Mouse (Mus musculus) heart, adult 9 months (tissue): ENCODE results near the gene A4galt.
A peak's percentile ranks its signal among the peaks of the same experiment; 100 is the strongest.

Source experiments
- DNase-seq, 2 experiments: peaks; one replicate each; pipeline ENCODE4 v3.0.0; 2022; ENCODE audit warnings: low spot score in 2 of 2

Gene A4galt

GRCm38 (mm10) chr15:83226066-83226834, 25.3 kb downstream of the A4galt start:
- DNase-seq = peak; percentile 34 to 77

- peak; percentile 62 to 68 for DNase-seq
These were observed 27.3 kb downstream of the A4galt start for GRCm38 (mm10) chr15:83224136-83224766.

- peak; percentile 86 to 92 for DNase-seq
These were observed 28.2 kb downstream of the A4galt start for GRCm38 (mm10) chr15:83223208-83223962.

GRCm38 (mm10) chr15:83221721-83222120, 29.9 kb downstream of the A4galt start:
- peak in 1 of 2 experiments; percentile 50 for DNase-seq

- no peak for DNase-seq
These were observed 31.1 kb downstream of the A4galt start for GRCm38 (mm10) chr15:83220368-83221013.

GRCm38 (mm10) chr15:83215322-83216216, 36.0 kb downstream of the A4galt start:
- peak in 1 of 2 experiments; percentile 51 for DNase-seq

GRCm38 (mm10) chr15:83210229-83210628, 41.3 kb downstream of the A4galt start:
- DNase-seq = peak; percentile 63 to 75

- DNase-seq = no peak
These were observed 41.9 kb downstream of the A4galt start for GRCm38 (mm10) chr15:83209719-83210118.

GRCm38 (mm10) chr15:83209092-83209695, 42.4 kb downstream of the A4galt start:
- DNase-seq = no peak

- peak in 1 of 2 experiments; percentile 69 for DNase-seq
These were observed 46.7 kb downstream of the A4galt start for GRCm38 (mm10) chr15:83204731-83205451.

GRCm38 (mm10) chr15:83202412-83202811, 49.2 kb downstream of the A4galt start:
- DNase-seq = no peak

- DNase-seq = no peak
These were observed 58.2 kb downstream of the A4galt start for GRCm38 (mm10) chr15:83193413-83193812.

GRCm38 (mm10) chr15:83182351-83182750, 69.2 kb downstream of the A4galt start:
- no peak for DNase-seq

- DNase-seq = no peak
These were observed 69.7 kb downstream of the A4galt start for GRCm38 (mm10) chr15:83181800-83182330.

- no peak for DNase-seq
These were observed 71.6 kb downstream of the A4galt start for GRCm38 (mm10) chr15:83180004-83180403.
